Mouse (Mus musculus): ENCODE data around the gene Fam57a. TPM values are rescaled to one million over a fixed set of nuclear protein-coding genes. Genes with fewer than 3 reads are reported as not detected.

Gene Fam57a
- polyA plus RNA-seq, 1 experiment from 2014 or later = 33.6 TPM

GRCm38 (mm10) chr11:76154861-76155260 lies 24.6 kb upstream of the Fam57a start:
- H3K4me3 ChIP-seq = no peak overlapping the region
- H3K9me3 ChIP-seq = no peaks in the 10 kb centered on the region
- no peak overlapping the region for H3K27ac ChIP-seq
- H3K4me1 ChIP-seq (replicated peaks) = no peaks in the 10 kb centered on the region
- 93% methylated on average over 2 of the region's 2 CpGs for WGBS
- no peak for DNase-seq (ENCODE audit: low spot score)
- no peaks in the 10 kb centered on the region for H3K27me3 ChIP-seq (ENCODE audit: insufficient read depth, poor library complexity, severe bottlenecking)
- H3K36me3 ChIP-seq = peaks cover 35% of the 10 kb centered on the region

- 93% methylated on average over 2 of the region's 2 CpGs for WGBS
- H3K36me3 ChIP-seq = peaks cover 63% of the 10 kb centered on the region
These were observed 21.1 kb upstream of the Fam57a start for GRCm38 (mm10) chr11:76158375-76158774.

GRCm38 (mm10) chr11:76160251-76160650 lies 19.2 kb upstream of the Fam57a start:
- no peaks in the 10 kb centered on the region for H3K4me1 ChIP-seq (replicated peaks)
- DNase-seq (ENCODE audit: low spot score) = no peak
- H3K27me3 ChIP-seq (ENCODE audit: insufficient read depth, poor library complexity, severe bottlenecking) = no peaks in the 10 kb centered on the region
- H3K36me3 ChIP-seq = peaks cover 62% of the 10 kb centered on the region
- H3K27ac ChIP-seq = no peak overlapping the region
- WGBS = 64% methylated on average over 6 of the region's 6 CpGs
- no peak overlapping the region for H3K4me3 ChIP-seq
- no peaks in the 10 kb centered on the region for H3K9me3 ChIP-seq

More at GRCm38 (mm10) chr11:76158375-76158774, 21.1 kb upstream of the Fam57a start:
- H3K9me3 ChIP-seq = no peaks in the 10 kb centered on the region
- DNase-seq (ENCODE audit: low spot score) = no peak
- H3K4me3 ChIP-seq = no peak overlapping the region
- H3K4me1 ChIP-seq (replicated peaks) = no peaks in the 10 kb centered on the region
- no peak overlapping the region for H3K27ac ChIP-seq
- H3K27me3 ChIP-seq (ENCODE audit: insufficient read depth, poor library complexity, severe bottlenecking) = no peaks in the 10 kb centered on the region

GRCm38 (mm10) chr11:76166657-76167056 lies 12.8 kb upstream of the Fam57a start:
- DNase-seq (ENCODE audit: low spot score) = no peak
- no peaks in the 10 kb centered on the region for H3K9me3 ChIP-seq
- 0 out of 2 replicates have a peak, but pooled peaks cover 3% of the 10 kb centered on the region for H3K4me1 ChIP-seq (replicated peaks)
- H3K27ac ChIP-seq = no peak overlapping the region
- no peak overlapping the region for H3K4me3 ChIP-seq
- 96% methylated on average over 4 of the region's 4 CpGs for WGBS
- H3K36me3 ChIP-seq = peaks cover 22% of the 10 kb centered on the region
- no peaks in the 10 kb centered on the region for H3K27me3 ChIP-seq (ENCODE audit: insufficient read depth, poor library complexity, severe bottlenecking)

GRCm38 (mm10) chr11:76167079-76167765 lies 12.2 kb upstream of the Fam57a start:
- DNase-seq (ENCODE audit: low spot score) = peak; percentile 49
- Histone ChIP-seq H3K27me3 (ENCODE audit: insufficient read depth, poor library complexity, severe bottlenecking) (no peaks in the 10 kb centered on the region), H3K9me3 (no peaks in the 10 kb centered on the region), H3K36me3 (peaks cover 26% of the 10 kb centered on the region), H3K27ac (no peak overlapping the region), H3K4me3 (no peak overlapping the region), H3K4me1 (replicated peaks) (0 out of 2 replicates have a peak, but pooled peaks cover 3% of the 10 kb centered on the region)
- WGBS = 40% methylated on average over 5 of the region's 5 CpGs

GRCm38 (mm10) chr11:76168976-76169375 lies 10.5 kb upstream of the Fam57a start:
- DNase-seq (ENCODE audit: low spot score) = no peak
- WGBS = 84% methylated on average over 3 of the region's 3 CpGs
- Histone ChIP-seq H3K27me3 (ENCODE audit: insufficient read depth, poor library complexity, severe bottlenecking) (no peaks in the 10 kb centered on the region), H3K36me3 (peaks cover 27% of the 10 kb centered on the region), H3K27ac (no peak overlapping the region), H3K9me3 (no peaks in the 10 kb centered on the region), H3K4me3 (no peak overlapping the region), H3K4me1 (replicated peaks) (0 out of 2 replicates have a peak, but pooled peaks cover 3% of the 10 kb centered on the region)

GRCm38 (mm10) chr11:76170207-76170606 lies 9.3 kb upstream of the Fam57a start:
- H3K4me1 ChIP-seq (replicated peaks) = 0 out of 2 replicates have a peak, but pooled peaks cover 3% of the 10 kb centered on the region
- H3K4me3 ChIP-seq = no peak overlapping the region
- 76% methylated on average over 5 of the region's 5 CpGs for WGBS
- no peak for DNase-seq (ENCODE audit: low spot score)
- peaks cover 20% of the 10 kb centered on the region for H3K36me3 ChIP-seq
- H3K27ac ChIP-seq = no peak overlapping the region
- no peaks in the 10 kb centered on the region for H3K27me3 ChIP-seq (ENCODE audit: insufficient read depth, poor library complexity, severe bottlenecking)
- H3K9me3 ChIP-seq = no peaks in the 10 kb centered on the region

- Histone ChIP-seq H3K27me3 (ENCODE audit: insufficient read depth, poor library complexity, severe bottlenecking) (no peaks in the 10 kb centered on the region), H3K9me3 (no peaks in the 10 kb centered on the region), H3K4me1 (replicated peaks) (peaks cover 17% of the 10 kb centered on the region), H3K4me3 (peak overlapping the region; percentile 90), H3K36me3 (peaks cover 8% of the 10 kb centered on the region; the same call in 1 of the 2 replicates), H3K27ac (peak overlapping the region; percentile 83)
- WGBS = 2% methylated on average over 28 of the region's 28 CpGs
- DNase-seq (ENCODE audit: low spot score) = peak; percentile 26
These were observed 561 bp upstream of the Fam57a start for GRCm38 (mm10) chr11:76178726-76179494.

GRCm38 (mm10) chr11:76180146-76180540 lies 672 bp downstream of the Fam57a start:
- Histone ChIP-seq H3K4me1 (replicated peaks) (peaks cover 17% of the 10 kb centered on the region), H3K4me3 (peak overlapping the region; percentile 90), H3K27ac (peak overlapping the region; percentile 83; the same call in 1 of the 2 replicates), H3K27me3 (ENCODE audit: insufficient read depth, poor library complexity, severe bottlenecking) (no peaks in the 10 kb centered on the region), H3K9me3 (no peaks in the 10 kb centered on the region), H3K36me3 (peaks cover 8% of the 10 kb centered on the region; the same call in 1 of the 2 replicates)
- 23% methylated on average over 7 of the region's 7 CpGs for WGBS
- DNase-seq (ENCODE audit: low spot score) = no peak

- Histone ChIP-seq H3K4me3 (no peak overlapping the region), H3K27ac (no peak overlapping the region), H3K4me1 (replicated peaks) (peaks cover 10% of the 10 kb centered on the region), H3K27me3 (ENCODE audit: insufficient read depth, poor library complexity, severe bottlenecking) (no peaks in the 10 kb centered on the region), H3K9me3 (no peaks in the 10 kb centered on the region), H3K36me3 (no peaks in the 10 kb centered on the region)
- WGBS = 88% methylated on average over 4 of the region's 4 CpGs
- DNase-seq (ENCODE audit: low spot score) = no peak
These were observed 4.3 kb downstream of the Fam57a start for GRCm38 (mm10) chr11:76183745-76184144.

- Histone ChIP-seq H3K4me3 (no peak overlapping the region), H3K27ac (no peak overlapping the region), H3K4me1 (replicated peaks) (no peaks in the 10 kb centered on the region), H3K9me3 (no peaks in the 10 kb centered on the region), H3K27me3 (ENCODE audit: insufficient read depth, poor library complexity, severe bottlenecking) (no peaks in the 10 kb centered on the region), H3K36me3 (no peaks in the 10 kb centered on the region)
- 87% methylated on average over 6 of the region's 6 CpGs for WGBS
- no peak for DNase-seq (ENCODE audit: low spot score)
These were observed 7.4 kb downstream of the Fam57a start for GRCm38 (mm10) chr11:76186908-76187307.

GRCm38 (mm10) chr11:76196275-76196976 lies 17.0 kb downstream of the Fam57a start:
- Histone ChIP-seq H3K27ac (no peak overlapping the region), H3K9me3 (no peaks in the 10 kb centered on the region), H3K4me1 (replicated peaks) (peaks cover 3% of the 10 kb centered on the region; the same call in 1 of the 2 replicates), H3K36me3 (no peaks in the 10 kb centered on the region), H3K27me3 (ENCODE audit: insufficient read depth, poor library complexity, severe bottlenecking) (peaks cover 15% of the 10 kb centered on the region; the same call in 1 of the 2 replicates), H3K4me3 (no peak overlapping the region)
- WGBS = 75% methylated on average over 8 of the region's 8 CpGs
- DNase-seq (ENCODE audit: low spot score) = no peak
